Mouse (Mus musculus): ENCODE data around the gene Smyd3.

Gene Smyd3

DNA sequence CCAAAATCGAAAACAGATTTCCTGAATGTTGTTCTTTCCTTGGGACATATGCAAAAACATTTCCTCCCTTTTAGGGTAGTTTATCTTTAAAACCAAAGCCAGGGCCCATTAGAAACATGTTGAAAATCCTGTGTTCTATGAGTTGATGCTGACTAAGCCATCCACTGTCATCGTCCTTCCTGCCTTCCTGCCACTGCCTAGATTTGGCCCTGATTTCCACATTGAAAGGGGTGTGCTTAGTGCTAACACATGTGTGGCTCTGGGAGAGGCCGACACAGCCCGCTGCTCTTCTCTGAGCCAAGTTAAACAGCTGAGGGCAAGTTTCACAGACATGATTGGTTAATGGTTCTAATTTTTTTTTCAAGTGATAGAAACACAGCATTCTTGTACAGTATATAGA, 581.4 kb downstream of the Smyd3 start:
- no peak for DNase-seq

DNA sequence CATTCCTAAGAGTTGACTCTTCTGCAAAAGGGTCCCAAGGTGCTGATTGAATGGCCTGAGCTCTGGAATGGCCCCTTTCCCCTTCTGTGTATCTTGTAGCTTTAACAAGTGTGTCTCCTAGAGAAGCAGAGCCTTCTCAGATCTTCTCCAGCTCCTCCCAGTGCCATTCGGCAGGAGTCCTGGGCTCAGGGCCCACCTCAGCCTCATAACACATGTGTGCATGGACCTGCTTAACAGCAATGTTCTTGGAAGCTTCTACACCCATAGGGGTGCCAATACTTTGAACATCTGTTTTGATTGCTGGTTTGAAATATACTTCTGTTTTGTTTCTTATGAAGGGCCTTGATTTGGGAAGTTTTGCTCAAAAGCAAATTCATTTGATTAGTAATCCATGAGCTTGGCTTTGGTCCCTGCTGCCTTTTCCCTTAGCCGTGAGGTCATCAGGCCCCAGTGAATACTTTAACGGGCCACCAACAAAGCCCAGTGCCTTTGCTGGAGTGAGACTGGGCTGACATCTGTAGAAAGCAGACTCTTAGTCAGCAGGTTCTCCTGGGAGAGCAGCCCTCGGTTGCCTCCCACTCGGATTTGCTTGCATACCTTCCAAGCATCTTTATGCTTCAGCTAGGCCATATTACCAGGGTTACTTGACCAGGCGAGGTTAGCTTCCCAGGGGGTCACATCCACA, 583.7 kb downstream of the Smyd3 start:
- DNase-seq = no peak

DNA sequence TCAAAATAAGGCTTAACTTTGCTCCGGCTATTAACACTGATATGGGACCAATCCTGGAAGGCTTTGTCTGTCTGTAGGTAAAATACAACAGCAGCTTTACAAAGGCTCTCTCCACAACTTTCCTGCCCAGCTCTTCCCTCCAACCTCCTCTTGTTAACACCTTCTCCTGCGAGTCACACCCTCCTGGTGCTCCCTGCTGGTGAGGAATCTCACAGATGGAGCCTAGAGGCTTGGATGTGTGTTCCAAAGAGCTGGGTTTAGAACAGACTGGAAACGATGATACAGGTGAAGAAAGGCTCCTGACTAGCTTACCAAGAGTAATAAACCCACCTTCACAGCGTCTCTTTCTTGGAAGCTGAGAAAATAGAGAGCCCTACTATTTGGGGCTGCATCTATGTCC, 588.3 kb downstream of the Smyd3 start:
- no peak for DNase-seq

- DNase-seq = no peak
These were observed 593.2 kb downstream of the Smyd3 start for GRCm38 (mm10) chr1:178924492-178925183.

DNA sequence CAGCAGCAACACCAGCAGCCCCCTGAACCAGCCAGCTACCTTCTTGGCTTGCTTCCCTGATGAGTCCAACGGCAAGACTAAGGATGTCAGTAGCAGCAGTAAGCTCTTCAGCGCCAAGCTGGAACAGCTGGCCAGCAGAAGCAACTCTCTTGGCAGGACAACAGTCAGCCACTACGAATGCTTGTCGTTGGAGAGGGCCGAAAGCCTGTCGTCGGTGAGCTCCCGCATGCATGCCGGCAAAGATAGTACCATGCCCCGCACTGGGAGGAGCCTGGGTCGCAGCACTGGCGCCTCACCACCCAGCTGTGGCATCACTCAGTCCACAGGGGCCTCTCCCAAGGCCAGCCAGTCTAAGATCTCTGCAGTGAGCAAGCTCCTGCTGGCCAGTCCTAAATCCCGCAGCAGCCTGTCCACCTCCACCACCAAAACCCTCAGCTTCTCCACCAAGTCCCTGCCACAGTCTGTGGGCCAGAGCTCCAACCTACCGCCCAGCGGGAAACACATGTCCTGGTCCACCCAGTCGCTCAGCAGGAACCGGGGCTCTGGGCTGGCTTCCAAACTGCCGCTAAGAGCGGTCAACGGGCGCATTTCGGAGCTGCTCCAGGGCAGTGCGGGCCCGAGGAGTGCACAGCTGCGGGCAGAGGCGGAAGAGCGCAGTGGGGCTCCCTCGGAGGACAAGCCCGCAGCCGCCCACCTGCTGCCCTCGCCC, 600.5 kb downstream of the Smyd3 start:
- DNase-seq = peak in 1 of 2 experiments; percentile 41

- no peak for DNase-seq
These were observed 602.8 kb downstream of the Smyd3 start for GRCm38 (mm10) chr1:178915056-178915455.

GRCm38 (mm10) chr1:178912936-178913716, 604.7 kb downstream of the Smyd3 start:
- DNase-seq = no peak

- peak; percentile 37 to 60 for DNase-seq
These were observed 606.9 kb downstream of the Smyd3 start for GRCm38 (mm10) chr1:178910951-178911350.

Data from cerebellum, postnatal 14 days (tissue).